Mouse (Mus musculus): ENCODE measurements around the gene Tmem45b. TPM values are rescaled to one million over a fixed set of nuclear protein-coding genes. Genes with fewer than 3 reads are reported as not detected.
"Not testable (repeated sequence)": the region's sequence is repeated elsewhere in the genome, so short reads cannot be mapped to it uniquely, and the experiment has no call there.

Tmem45b gene
- total RNA-seq (2014; rRNA removed; ENCODE audit: low replicate concordance) (1.5 and 21.7 TPM in 2 replicates), polyA plus RNA-seq (2015; fragmentation: Nextera tagmentation; extraction: Ambion mirVana) (not detected in 2 replicates)

- 5% methylated on average over 33 of the region's 33 CpGs for WGBS
- no peak within 1 kb of the TSS for H3K9ac ChIP-seq (replicated peaks; ENCODE audit: low read depth, low read length)
Measured at GRCm38 (mm10) chr9:31463692-31464474, at the start of gene Tmem45b. Gene Tmem45b (minus strand): TSS chr9:31464462.

DNA sequence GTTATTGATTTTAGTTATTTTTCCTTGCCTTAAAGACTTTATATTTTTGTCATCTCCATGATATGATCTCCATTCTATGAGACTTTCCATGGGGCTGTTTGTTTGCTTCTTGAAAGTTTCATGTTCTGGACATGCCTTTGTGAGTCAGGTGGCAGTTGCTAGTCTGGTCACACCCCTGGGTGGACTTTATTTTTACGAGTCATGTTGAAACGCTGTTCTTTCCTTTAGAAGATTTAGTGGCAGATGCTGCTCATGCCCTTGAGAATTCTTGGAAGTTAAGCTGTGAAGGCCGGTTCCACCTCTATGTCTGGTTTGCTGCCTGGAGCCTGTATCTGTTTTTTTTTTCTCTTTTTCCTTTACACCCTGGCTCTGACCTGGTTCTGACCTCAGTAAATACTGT, 43.9 kb upstream of the Tmem45b start:
- no peaks in the 10 kb centered on the region for H3K4me1 ChIP-seq (ENCODE audit: control insufficient read depth, insufficient read depth)
- no peak overlapping the region for H3K4me2 ChIP-seq (ENCODE audit: low read depth, low read length)
- no peak overlapping the region for H3K9ac ChIP-seq (replicated peaks; ENCODE audit: low read depth, low read length)
- H3K4me3 ChIP-seq (ENCODE audit: low read depth, low read length), result no peak overlapping the region
- ATAC-seq (ENCODE audit: insufficient read depth, low read depth) (no peak), DNase-seq (ENCODE audit: low spot score) (no peak)
- no peaks in the 10 kb centered on the region for H3K36me3 ChIP-seq (replicated peaks; ENCODE audit: control insufficient read depth, insufficient read depth, low read length)
- TF ChIP-seq CTCF (IDR thresholded peaks at IDR 0.05; ENCODE audit: low read depth) (no peak), EP300 (IDR thresholded peaks at IDR 0.05; ENCODE audit: low read depth) (no peak)
- H3K27me3 ChIP-seq (ENCODE audit: control insufficient read depth, insufficient read depth, low read length), result no peaks in the 10 kb centered on the region
- WGBS, result 69% methylated on average over 3 of the region's 3 CpGs
- no peak overlapping the region for H3K27ac ChIP-seq (ENCODE audit: low read depth)
- 0 out of 2 replicates have a peak, but pooled peaks cover 3% of the 10 kb centered on the region for H3K9me3 ChIP-seq (replicated peaks; ENCODE audit: control insufficient read depth, low read length)

More at GRCm38 (mm10) chr9:31463692-31464474, at the start of gene Tmem45b:
- Histone ChIP-seq H3K36me3 (replicated peaks; ENCODE audit: control insufficient read depth, insufficient read depth, low read length) (no peaks in the 10 kb centered on the region), H3K27me3 (ENCODE audit: control insufficient read depth, insufficient read depth, low read length) (peaks cover 36% of the 10 kb centered on the region), H3K9me3 (replicated peaks; ENCODE audit: control insufficient read depth, low read length) (no peaks in the 10 kb centered on the region), H3K4me3 (ENCODE audit: low read depth, low read length) (0 out of 2 replicates have a peak within 1 kb of the TSS, but pooled peaks have one; percentile 14), H3K4me1 (ENCODE audit: control insufficient read depth, insufficient read depth) (no peaks in the 10 kb centered on the region), H3K4me2 (ENCODE audit: low read depth, low read length) (peak within 1 kb of the TSS; percentile 40), H3K27ac (ENCODE audit: low read depth) (no peak within 1 kb of the TSS)
- no peak for TF ChIP-seq EP300 (IDR thresholded peaks at IDR 0.05; ENCODE audit: low read depth)
- TF ChIP-seq CTCF (IDR thresholded peaks at IDR 0.05; ENCODE audit: low read depth), result no peak
- ATAC-seq (ENCODE audit: insufficient read depth, low read depth) (no peak), DNase-seq (ENCODE audit: low spot score) (no peak)

- not testable (repeated sequence) for H3K4me2 ChIP-seq (ENCODE audit: low read depth, low read length); H3K4me3 ChIP-seq (ENCODE audit: low read depth, low read length); H3K4me1 ChIP-seq (ENCODE audit: control insufficient read depth, insufficient read depth); H3K36me3 ChIP-seq (replicated peaks; ENCODE audit: control insufficient read depth, insufficient read depth, low read length); ATAC-seq (ENCODE audit: insufficient read depth, low read depth); H3K9me3 ChIP-seq (replicated peaks; ENCODE audit: control insufficient read depth, low read length); H3K9ac ChIP-seq (replicated peaks; ENCODE audit: low read depth, low read length); H3K27ac ChIP-seq (ENCODE audit: low read depth); DNase-seq (ENCODE audit: low spot score); H3K27me3 ChIP-seq (ENCODE audit: control insufficient read depth, insufficient read depth, low read length)
- WGBS, result 69% methylated on average over 1 of the region's 1 CpGs
Measured at GRCm38 (mm10) chr9:31501221-31501620, 37.0 kb upstream of the Tmem45b start.

DNA sequence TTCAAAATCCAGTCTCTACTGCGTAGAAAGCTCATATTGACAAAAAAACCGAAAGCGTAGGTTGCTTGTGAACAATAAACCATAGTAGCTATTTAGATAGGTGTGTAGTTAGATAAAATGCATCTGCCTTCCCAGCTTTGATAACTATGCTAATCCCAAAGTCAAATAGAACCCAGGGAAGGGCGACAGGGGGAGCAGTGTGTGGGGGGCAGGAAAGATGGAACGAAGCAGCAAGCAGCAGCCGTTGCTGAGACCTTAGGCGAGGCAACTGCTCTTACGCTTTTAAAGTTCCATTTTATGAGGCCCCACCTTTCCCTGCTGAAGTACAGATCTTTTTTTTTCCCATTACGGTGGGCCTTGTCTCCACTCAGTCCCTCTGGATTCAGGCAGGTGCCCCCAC, 1.1 kb downstream of the Tmem45b start:
- peak overlapping the region; percentile 23; the same call in 1 of the 2 replicates for H3K4me2 ChIP-seq (ENCODE audit: low read depth, low read length)

DNA sequence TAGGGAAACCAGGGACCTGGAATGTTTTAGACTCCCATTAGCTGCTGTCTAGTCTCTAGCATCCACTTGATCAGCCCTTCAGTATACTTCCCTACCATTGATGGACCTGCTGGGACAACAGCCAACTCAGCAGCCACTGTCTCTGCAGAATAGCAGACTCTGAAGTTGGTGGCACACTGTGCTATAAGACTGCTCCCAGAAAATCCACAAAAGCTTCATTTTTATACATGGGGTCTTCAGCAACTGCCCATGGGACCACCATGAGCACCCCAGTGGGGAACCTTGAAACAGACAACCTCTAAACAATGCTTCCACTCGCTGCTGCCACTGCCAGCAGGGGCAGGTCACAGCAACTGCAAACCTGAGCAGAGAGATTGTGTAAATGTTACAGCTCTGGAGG, 9.9 kb downstream of the Tmem45b start:
- no peak overlapping the region for H3K9ac ChIP-seq (replicated peaks; ENCODE audit: low read depth, low read length)
- H3K4me2 ChIP-seq (ENCODE audit: low read depth, low read length), result no peak overlapping the region
- no peak overlapping the region for H3K27ac ChIP-seq (ENCODE audit: low read depth)
- no peaks in the 10 kb centered on the region for H3K36me3 ChIP-seq (replicated peaks; ENCODE audit: control insufficient read depth, insufficient read depth, low read length)
- TF ChIP-seq EP300 (IDR thresholded peaks at IDR 0.05; ENCODE audit: low read depth) (no peak), CTCF (IDR thresholded peaks at IDR 0.05; ENCODE audit: low read depth) (no peak)
- DNase-seq (ENCODE audit: low spot score) (no peak), ATAC-seq (ENCODE audit: insufficient read depth, low read depth) (no peak)
- H3K9me3 ChIP-seq (replicated peaks; ENCODE audit: control insufficient read depth, low read length), result no peaks in the 10 kb centered on the region
- H3K4me3 ChIP-seq (ENCODE audit: low read depth, low read length), result no peak overlapping the region
- no peaks in the 10 kb centered on the region for H3K4me1 ChIP-seq (ENCODE audit: control insufficient read depth, insufficient read depth)
- WGBS, result 52% methylated on average over 1 of the region's 1 CpGs
- no peaks in the 10 kb centered on the region for H3K27me3 ChIP-seq (ENCODE audit: control insufficient read depth, insufficient read depth, low read length)

More for the DNA sequence above, 1.1 kb downstream of the Tmem45b start:
- no peak overlapping the region for H3K9ac ChIP-seq (replicated peaks; ENCODE audit: low read depth, low read length)
- DNase-seq (ENCODE audit: low spot score) (no peak), ATAC-seq (ENCODE audit: insufficient read depth, low read depth) (no peak)
- H3K27ac ChIP-seq (ENCODE audit: low read depth), result no peak overlapping the region
- no peak overlapping the region for H3K4me3 ChIP-seq (ENCODE audit: low read depth, low read length)
- H3K36me3 ChIP-seq (replicated peaks; ENCODE audit: control insufficient read depth, insufficient read depth, low read length), result no peaks in the 10 kb centered on the region
- H3K9me3 ChIP-seq (replicated peaks; ENCODE audit: control insufficient read depth, low read length), result no peaks in the 10 kb centered on the region
- TF ChIP-seq CTCF (IDR thresholded peaks at IDR 0.05; ENCODE audit: low read depth), result no peak
- TF ChIP-seq EP300 (IDR thresholded peaks at IDR 0.05; ENCODE audit: low read depth), result no peak
- peaks cover 36% of the 10 kb centered on the region for H3K27me3 ChIP-seq (ENCODE audit: control insufficient read depth, insufficient read depth, low read length)
- 38% methylated on average over 9 of the region's 9 CpGs for WGBS
- H3K4me1 ChIP-seq (ENCODE audit: control insufficient read depth, insufficient read depth), result no peaks in the 10 kb centered on the region

Measured in heart, postnatal 0 days (tissue).